Mouse (Mus musculus): ENCODE results near the gene Fads6. TPM values are rescaled to one million over a fixed set of nuclear protein-coding genes. Genes with fewer than 3 reads are reported as not detected.

Gene Fads6
- total and polyA plus RNA-seq, 2 experiments from 2014 or later = 0.34 to 2.9 TPM

- no peak for TF ChIP-seq EP300 (IDR thresholded peaks at IDR 0.05; ENCODE audit: low read depth)
- TF ChIP-seq CTCF (IDR thresholded peaks at IDR 0.05; ENCODE audit: low read depth) = no peak
- ATAC-seq (ENCODE audit: insufficient read depth, low read depth) (no peak), DNase-seq (ENCODE audit: low spot score) (no peak)
- Histone ChIP-seq H3K9ac (replicated peaks; ENCODE audit: low read depth, low read length) (no peak overlapping the region), H3K4me1 (ENCODE audit: control insufficient read depth, insufficient read depth) (peaks cover 11% of the 10 kb centered on the region; the same call in 1 of the 2 replicates), H3K4me3 (ENCODE audit: low read depth, low read length) (no peak overlapping the region), H3K9me3 (replicated peaks; ENCODE audit: control insufficient read depth, low read length) (no peaks in the 10 kb centered on the region), H3K4me2 (ENCODE audit: low read depth, low read length) (no peak overlapping the region), H3K27ac (ENCODE audit: low read depth) (no peak overlapping the region), H3K27me3 (ENCODE audit: control insufficient read depth, insufficient read depth, low read length) (no peaks in the 10 kb centered on the region), H3K36me3 (replicated peaks; ENCODE audit: control insufficient read depth, insufficient read depth, low read length) (no peaks in the 10 kb centered on the region)
- 67% methylated on average over 19 of the region's 19 CpGs for WGBS
These were observed 11.1 kb downstream of the Fads6 start for GRCm38 (mm10) chr11:115286201-115286993.

GRCm38 (mm10) chr11:115285282-115285681 is 12.2 kb downstream of the Fads6 start:
- no peak for DNase-seq (ENCODE audit: low spot score)
- Histone ChIP-seq H3K4me1 (ENCODE audit: control insufficient read depth, insufficient read depth) (no peaks in the 10 kb centered on the region), H3K4me3 (ENCODE audit: low read depth, low read length) (no peak overlapping the region), H3K27me3 (ENCODE audit: control insufficient read depth, insufficient read depth, low read length) (no peaks in the 10 kb centered on the region), H3K27ac (ENCODE audit: low read depth) (no peak overlapping the region), H3K9me3 (replicated peaks; ENCODE audit: control insufficient read depth, low read length) (no peaks in the 10 kb centered on the region), H3K36me3 (replicated peaks; ENCODE audit: control insufficient read depth, insufficient read depth, low read length) (no peaks in the 10 kb centered on the region), H3K4me2 (ENCODE audit: low read depth, low read length) (no peak overlapping the region), H3K9ac (replicated peaks; ENCODE audit: low read depth, low read length) (no peak overlapping the region)
- no peak for ATAC-seq (ENCODE audit: insufficient read depth, low read depth)
- WGBS = 42% methylated on average over 4 of the region's 4 CpGs
- TF ChIP-seq CTCF (IDR thresholded peaks at IDR 0.05; ENCODE audit: low read depth) = no peak

GRCm38 (mm10) chr11:115283891-115284620 is 13.4 kb downstream of the Fads6 start:
- H3K4me2 ChIP-seq (ENCODE audit: low read depth, low read length) = no peak overlapping the region
- H3K4me3 ChIP-seq (ENCODE audit: low read depth, low read length) = no peak overlapping the region
- no peak for TF ChIP-seq EP300 (IDR thresholded peaks at IDR 0.05; ENCODE audit: low read depth)
- TF ChIP-seq CTCF (IDR thresholded peaks at IDR 0.05; ENCODE audit: low read depth) = no peak
- H3K27ac ChIP-seq (ENCODE audit: low read depth) = no peak overlapping the region
- no peaks in the 10 kb centered on the region for H3K4me1 ChIP-seq (ENCODE audit: control insufficient read depth, insufficient read depth)
- DNase-seq (ENCODE audit: low spot score) (no peak), ATAC-seq (ENCODE audit: insufficient read depth, low read depth) (no peak)
- H3K9ac ChIP-seq (replicated peaks; ENCODE audit: low read depth, low read length) = no peak overlapping the region
- H3K27me3 ChIP-seq (ENCODE audit: control insufficient read depth, insufficient read depth, low read length) = no peaks in the 10 kb centered on the region
- WGBS = 77% methylated on average over 12 of the region's 12 CpGs
- no peaks in the 10 kb centered on the region for H3K36me3 ChIP-seq (replicated peaks; ENCODE audit: control insufficient read depth, insufficient read depth, low read length)
- H3K9me3 ChIP-seq (replicated peaks; ENCODE audit: control insufficient read depth, low read length) = no peaks in the 10 kb centered on the region

GRCm38 (mm10) chr11:115283486-115283765 is 14.0 kb downstream of the Fads6 start:
- no peak overlapping the region for H3K4me3 ChIP-seq (ENCODE audit: low read depth, low read length)
- WGBS = 62% methylated on average over 9 of the region's 9 CpGs
- no peaks in the 10 kb centered on the region for H3K27me3 ChIP-seq (ENCODE audit: control insufficient read depth, insufficient read depth, low read length)
- H3K9ac ChIP-seq (replicated peaks; ENCODE audit: low read depth, low read length) = no peak overlapping the region
- DNase-seq (ENCODE audit: low spot score) (no peak), ATAC-seq (ENCODE audit: insufficient read depth, low read depth) (0 out of 2 replicates have a peak, but pooled peaks have one; percentile 18)
- no peaks in the 10 kb centered on the region for H3K4me1 ChIP-seq (ENCODE audit: control insufficient read depth, insufficient read depth)
- no peak for TF ChIP-seq EP300 (IDR thresholded peaks at IDR 0.05; ENCODE audit: low read depth)
- TF ChIP-seq CTCF (IDR thresholded peaks at IDR 0.05; ENCODE audit: low read depth) = no peak
- H3K27ac ChIP-seq (ENCODE audit: low read depth) = no peak overlapping the region
- H3K9me3 ChIP-seq (replicated peaks; ENCODE audit: control insufficient read depth, low read length) = no peaks in the 10 kb centered on the region
- no peaks in the 10 kb centered on the region for H3K36me3 ChIP-seq (replicated peaks; ENCODE audit: control insufficient read depth, insufficient read depth, low read length)
- H3K4me2 ChIP-seq (ENCODE audit: low read depth, low read length) = no peak overlapping the region

GRCm38 (mm10) chr11:115282723-115283485 is 14.6 kb downstream of the Fads6 start:
- no peak overlapping the region for H3K4me2 ChIP-seq (ENCODE audit: low read depth, low read length)
- no peak overlapping the region for H3K4me3 ChIP-seq (ENCODE audit: low read depth, low read length)
- H3K27me3 ChIP-seq (ENCODE audit: control insufficient read depth, insufficient read depth, low read length) = no peaks in the 10 kb centered on the region
- H3K9ac ChIP-seq (replicated peaks; ENCODE audit: low read depth, low read length) = no peak overlapping the region
- DNase-seq (ENCODE audit: low spot score) (no peak), ATAC-seq (ENCODE audit: insufficient read depth, low read depth) (peak; percentile 23; the same call in 1 of the 2 replicates)
- no peaks in the 10 kb centered on the region for H3K36me3 ChIP-seq (replicated peaks; ENCODE audit: control insufficient read depth, insufficient read depth, low read length)
- H3K27ac ChIP-seq (ENCODE audit: low read depth) = no peak overlapping the region
- no peaks in the 10 kb centered on the region for H3K9me3 ChIP-seq (replicated peaks; ENCODE audit: control insufficient read depth, low read length)
- TF ChIP-seq EP300 (IDR thresholded peaks at IDR 0.05; ENCODE audit: low read depth) (no peak), CTCF (IDR thresholded peaks at IDR 0.05; ENCODE audit: low read depth) (no peak)
- 73% methylated on average over 8 of the region's 8 CpGs for WGBS
- peaks cover 3% of the 10 kb centered on the region for H3K4me1 ChIP-seq (ENCODE audit: control insufficient read depth, insufficient read depth)

All from heart, postnatal 0 days (tissue).